Mouse (Mus musculus): Measurements from ENCODE around the gene Vmn2r41.
"Not testable (repeated sequence)": the region's sequence is repeated elsewhere in the genome, so short reads cannot be mapped to it uniquely, and the experiment has no call there.

Vmn2r41 gene

GRCm38 (mm10) chr7:8161554-8161953, at the start of gene Vmn2r41:
TSS of gene Vmn2r41 (minus strand) at chr7:8161654.
- DNase-seq (ENCODE audit: low read depth, low spot score), result not testable (repeated sequence)

GRCm38 (mm10) chr7:8200220-8200619, 38.8 kb upstream of the Vmn2r41 start, which contains the start of gene Vmn2r42:
TSS of gene Vmn2r42 (minus strand) at chr7:8200320.
- DNase-seq (ENCODE audit: low read depth, low spot score), result not testable (repeated sequence)

GRCm38 (mm10) chr7:8092871-8093270, 68.6 kb downstream of the Vmn2r41 start:
- DNase-seq (ENCODE audit: low read depth, low spot score), result not testable (repeated sequence)

Data from brain, adult 2 months (tissue).